Mouse (Mus musculus): ENCODE results near the gene Rwdd3.

- TF ChIP-seq CTCF (IDR thresholded peaks at IDR 0.05; ENCODE audit: borderline replicate concordance, control insufficient read depth, extremely low read depth, insufficient read depth, low read length, poor library complexity) (no peak), POLR2A (IDR thresholded peaks at IDR 0.05; ENCODE audit: control insufficient read depth, extremely low read depth, insufficient read depth, low read length, poor library complexity) (no peak)
Observed at GRCm38 (mm10) chr3:121170631-121171030, 864 bp downstream of the Rwdd3 start.
